Mouse (Mus musculus) erythroblast, embryonic 14.5 days (primary cell): Measurements from ENCODE around the gene Dock3.

Source experiments
- GATA1 ChIP-seq: IDR thresholded peaks from 2 replicates; pipeline ENCODE4 v1.6.1; 2012; ENCODE audit warnings: low read length, inconsistent platforms, mixed read lengths
- TAL1 ChIP-seq: IDR thresholded peaks from 3 replicates; pipeline ENCODE4 v1.6.1; 2012; ENCODE audit warnings: low read length, inconsistent platforms, mixed read lengths

DNA sequence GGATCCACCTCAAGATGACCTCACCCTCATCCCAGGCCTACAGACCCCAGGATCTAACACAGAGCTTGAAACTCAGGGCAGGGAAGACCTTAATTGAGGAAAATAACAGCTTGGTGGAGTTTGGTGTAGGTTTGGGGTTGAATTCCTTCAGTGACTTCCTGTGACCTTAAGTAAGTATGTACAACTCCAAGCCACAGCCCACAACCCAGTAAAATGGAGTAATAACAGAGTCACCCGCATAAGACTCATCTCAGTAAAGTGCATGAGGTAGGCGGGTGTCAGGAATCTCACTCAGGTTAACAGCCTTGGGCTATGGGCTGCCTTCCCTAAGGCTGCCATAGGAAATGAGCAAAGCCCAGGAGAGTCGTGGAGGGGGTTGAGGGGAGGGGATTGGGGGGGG is 33.0 kb upstream of the Dock3 start:
- TF ChIP-seq TAL1 (no peak), GATA1 (no peak)
